ENCODE assay signal across 9 mouse cellular contexts in genomic region chr8:123361082-123361739, GRCm38 (mm10). TPM values are rescaled to one million over a fixed set of nuclear protein-coding genes. Genes with fewer than 3 reads are reported as not detected.
DNase-seq lines count a peak whose midpoint lies in the region; ATAC-seq lines count a peak whose summit lies in the region.
"Had no signal": no experiment of that assay in that cellular context is flagged by ENCODE, and none has a peak within 500 bp of the region (broad histone marks: within the 10 kb centered on the region; RNA-seq: fewer than 3 reads in every experiment).

No protein-coding gene starts in this region.

- ATAC-seq in midbrain, embryonic 14.5 days (ENCODE audit: low FRiP score, low TSS enrichment): peak; percentile 58

- H3K9ac ChIP-seq in midbrain, embryonic 14.5 days (replicated peaks; ENCODE audit: low read length): no peak overlapping the region
- H3K9ac ChIP-seq: stomach, embryonic 15.5 days had no signal

- H3K27ac ChIP-seq in midbrain, embryonic 14.5 days (replicated peaks; ENCODE audit: low read depth, low read length): peak overlapping the region; percentile 57; the same call in 1 of the 2 replicates
- H3K27ac ChIP-seq: stomach, embryonic 15.5 days had no signal

- peak; percentile 96 for DNase-seq in heart, adult 11 months
- no peak for DNase-seq in heart, postnatal 25 days (ENCODE audit: low spot score)
- DNase-seq in cerebellum, postnatal 36 days: peak; percentile 85 to 91
- peak; percentile 83 to 90 for DNase-seq in frontal cortex, postnatal 36 days (ENCODE audit: low spot score in 2 of 2)
- peak; percentile 80 for DNase-seq in kidney, adult 11 months
- peak; percentile 74 to 85 for DNase-seq in left cerebral cortex, postnatal 36 days (ENCODE audit: low spot score in 2 of 2)
- DNase-seq in midbrain, embryonic 14.5 days: peak; percentile 89
- DNase-seq in spleen, adult 18-20 months: peak; percentile 34 to 76

- intact Hi-C loops in heart, postnatal 25 days (cut with DNase I): loop anchor here (2.0 kb wide), 2 partner anchors 34 to 42 kb away; partner anchors contain the start of gene Fanca
- intact Hi-C loops in left cerebral cortex, postnatal 36 days (cut with DNase I): loop anchor here (2.0 kb wide), 1 partner anchor 40 kb away; no protein-coding TSS in a partner anchor

- H3K36me3 ChIP-seq in midbrain, embryonic 14.5 days (ENCODE audit: control insufficient read depth, insufficient read depth, low read length): peaks cover 88% of the 10 kb centered on the region
- H3K36me3 ChIP-seq: stomach, embryonic 15.5 days had no signal

- WGBS in midbrain, embryonic 14.5 days: 35% methylated on average over 12 of the region's 12 CpGs

- H3K27me3 ChIP-seq in midbrain, embryonic 14.5 days (ENCODE audit: control insufficient read depth, insufficient read depth, low read length): no peaks in the 10 kb centered on the region
- H3K27me3 ChIP-seq: stomach, embryonic 15.5 days had no signal

- H3K4me2 ChIP-seq in midbrain, embryonic 14.5 days (ENCODE audit: low read length): no peak overlapping the region
- H3K4me2 ChIP-seq: stomach, embryonic 15.5 days had no signal

- H3K4me1 ChIP-seq in midbrain, embryonic 14.5 days (ENCODE audit: control insufficient read depth, insufficient read depth, low read length): no peaks in the 10 kb centered on the region
- H3K4me1 ChIP-seq: stomach, embryonic 15.5 days had no signal

- no peaks in the 10 kb centered on the region for H3K9me3 ChIP-seq in midbrain, embryonic 14.5 days (ENCODE audit: control insufficient read depth, low read length)
- H3K9me3 ChIP-seq: stomach, embryonic 15.5 days had no signal

- no peak overlapping the region for H3K4me3 ChIP-seq in midbrain, embryonic 14.5 days (replicated peaks; ENCODE audit: low read depth, low read length)
- H3K4me3 ChIP-seq: stomach, embryonic 15.5 days had no signal

RNA-seq across cellular contexts. Expression of gene Tcf25, which starts 12.3 kb away (rescaled TPM):
- total RNA-seq in heart, postnatal 25 days (2021): 100 to 1,000 TPM; 113 to 157 TPM
- total RNA-seq in left cerebral cortex, postnatal 36 days (2021): 100 to 1,000 TPM; 543 to 593 TPM
- polyA plus RNA-seq in midbrain, embryonic 14.5 days (2014; fragmentation: Nextera tagmentation; extraction: Ambion mirVana): 254 and 294 TPM in 2 replicates

RNA-seq across cellular contexts. Expression of gene Spire2, which starts 28.7 kb away (rescaled TPM):
- total RNA-seq in heart, postnatal 25 days (2021): under 1 TPM; 0.10 to 0.20 TPM
- total RNA-seq in left cerebral cortex, postnatal 36 days (2021): 10 to 100 TPM; 14.8 to 18.2 TPM
- 32.8 and 36.0 TPM in 2 replicates for polyA plus RNA-seq in midbrain, embryonic 14.5 days (2014; fragmentation: Nextera tagmentation; extraction: Ambion mirVana)

RNA-seq across cellular contexts. Expression of gene Fanca, which starts 42.8 kb away (rescaled TPM):
- total RNA-seq in heart, postnatal 25 days (2021): 1 to 10 TPM; 1.7 to 3.0 TPM
- 1 to 10 TPM; 2.7 TPM for total RNA-seq in left cerebral cortex, postnatal 36 days (2021)
- 8.0 and 9.2 TPM in 2 replicates for polyA plus RNA-seq in midbrain, embryonic 14.5 days (2014; fragmentation: Nextera tagmentation; extraction: Ambion mirVana)

RNA-seq across cellular contexts. Expression of gene Mc1r, which starts 45.7 kb away (rescaled TPM):
- not detected for total RNA-seq in heart, postnatal 25 days (2021)
- under 1 TPM in 1 of 2 experiments, not detected in 1; 0.14 TPM for total RNA-seq in left cerebral cortex, postnatal 36 days (2021)
- polyA plus RNA-seq in midbrain, embryonic 14.5 days (2014; fragmentation: Nextera tagmentation; extraction: Ambion mirVana): 0.24 and 0.28 TPM in 2 replicates
- polyA plus RNA-seq: stomach, embryonic 15.5 days had no signal

RNA-seq across cellular contexts. Expression of gene Tubb3, which starts 50.0 kb away (rescaled TPM):
- total RNA-seq in heart, postnatal 25 days (2021): under 1 TPM; 0.25 to 0.34 TPM
- 100 to 1,000 TPM; 399 to 458 TPM for total RNA-seq in left cerebral cortex, postnatal 36 days (2021)
- polyA plus RNA-seq in midbrain, embryonic 14.5 days (2014; fragmentation: Nextera tagmentation; extraction: Ambion mirVana): 2,028 and 2,035 TPM in 2 replicates

Comparison
In these comparisons a context has a peak if more than half of its experiments do, and no peak if none do; other contexts are left out.
1. RNA of gene Spire2, which starts 28.7 kb away (total RNA-seq): 14.8 to 18.2 TPM in left cerebral cortex, postnatal 36 days; 0.10 to 0.20 TPM in heart, postnatal 25 days; every median in the first group is over 10 times any median in the second.